Mouse (Mus musculus): ENCODE measurements around the gene Trpm3.

- no peak for TF ChIP-seq CTCF (IDR thresholded peaks at IDR 0.05; ENCODE audit: borderline replicate concordance, insufficient read depth, low read depth, low read length)
- TF ChIP-seq POLR2A (IDR thresholded peaks at IDR 0.05; ENCODE audit: borderline replicate concordance, insufficient read depth, low read length), result no peak
Observed at GRCm38 (mm10) chr19:22695423-22695822, 556.6 kb downstream of the Trpm3 start.

Data from cerebellum, adult 2 months (tissue).